Mouse (Mus musculus): Measurements from ENCODE around the gene Esrrg. TPM values are rescaled to one million over a fixed set of nuclear protein-coding genes. Genes with fewer than 3 reads are reported as not detected.

The Esrrg gene
- total and polyA plus RNA-seq, 3 experiments, result 0.05 TPM; not detected in 2

- TF ChIP-seq TAL1 (conservative IDR thresholded peaks at IDR 0.05; ENCODE audit: low read depth, low read length) (no peak), CTCF (IDR thresholded peaks at IDR 0.05; ENCODE audit: low read depth, low read length) (no peak), GATA1 (IDR thresholded peaks at IDR 0.05; ENCODE audit: borderline replicate concordance, low read length) (no peak), GATA2 (IDR thresholded peaks at IDR 0.05; ENCODE audit: borderline replicate concordance, low read depth, low read length) (no peak), POLR2AphosphoS5 (IDR thresholded peaks at IDR 0.05; ENCODE audit: insufficient replicate concordance, low read depth, low read length) (no peak)
- Histone ChIP-seq H3K36me3 (replicated peaks) (no peaks in the 10 kb centered on the region), H3K9me3 (replicated peaks) (peaks cover 75% of the 10 kb centered on the region), H3K4me3 (ENCODE audit: low read depth, low read length) (no peak overlapping the region), H3K4me1 (ENCODE audit: insufficient read depth, low read depth, low read length) (no peaks in the 10 kb centered on the region), H3K27me3 (ENCODE audit: insufficient read depth, low read length) (no peaks in the 10 kb centered on the region)
- ATAC-seq (ENCODE audit: extremely low read depth, insufficient number of reproducible peaks, low FRiP score, poor library complexity, severe bottlenecking), result no peak
- DNase-seq (ENCODE audit: low spot score), result no peak
Observed at GRCm38 (mm10) chr1:187605391-187606270, 3.0 kb upstream of the Esrrg start.

DNA sequence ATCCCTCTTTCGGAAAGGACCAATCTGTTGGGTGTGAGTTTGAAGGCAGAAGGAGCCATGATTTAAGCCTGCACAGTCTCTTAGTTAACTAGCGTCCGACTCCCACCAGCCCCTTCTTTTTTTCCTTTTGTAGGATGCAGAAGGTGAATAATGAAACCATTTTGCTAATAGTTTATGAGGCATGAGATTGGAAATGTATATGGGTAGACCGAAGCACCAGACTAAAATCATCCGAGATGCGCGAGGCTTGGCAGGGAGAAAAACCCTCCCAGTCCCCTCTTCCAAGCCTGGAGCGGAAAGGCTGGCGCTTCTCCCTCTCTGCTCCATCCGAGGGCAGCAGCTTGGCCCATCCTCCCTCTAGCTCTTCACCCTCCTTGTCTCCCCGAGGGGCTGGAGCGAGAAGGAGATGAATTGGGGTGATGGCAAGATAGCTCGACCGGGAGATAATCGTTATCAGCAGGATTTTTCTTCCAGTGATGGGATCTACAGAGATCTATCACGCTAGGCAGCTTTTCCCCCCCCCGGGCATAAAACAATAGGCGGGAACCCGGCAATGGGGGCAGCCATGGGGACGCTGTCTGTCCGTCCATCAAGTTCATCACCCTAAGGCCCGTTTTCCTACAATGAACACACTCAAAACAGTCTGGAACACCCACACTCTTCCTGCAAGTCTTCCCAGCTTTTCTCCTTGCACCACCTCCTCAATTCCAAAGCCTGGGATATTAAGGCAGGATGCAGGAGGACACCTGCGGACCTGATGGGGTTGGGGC is 2.1 kb upstream of the Esrrg start:
- H3K4me3 ChIP-seq (ENCODE audit: low read depth, low read length), result no peak overlapping the region
- TF ChIP-seq POLR2AphosphoS5 (IDR thresholded peaks at IDR 0.05; ENCODE audit: insufficient replicate concordance, low read depth, low read length) (no peak), TAL1 (conservative IDR thresholded peaks at IDR 0.05; ENCODE audit: low read depth, low read length) (no peak), GATA1 (IDR thresholded peaks at IDR 0.05; ENCODE audit: borderline replicate concordance, low read length) (no peak), CTCF (IDR thresholded peaks at IDR 0.05; ENCODE audit: low read depth, low read length) (no peak), GATA2 (IDR thresholded peaks at IDR 0.05; ENCODE audit: borderline replicate concordance, low read depth, low read length) (no peak)
- ATAC-seq (ENCODE audit: extremely low read depth, insufficient number of reproducible peaks, low FRiP score, poor library complexity, severe bottlenecking) (no peak), DNase-seq (ENCODE audit: low spot score) (no peak)
- no peaks in the 10 kb centered on the region for H3K4me1 ChIP-seq (ENCODE audit: insufficient read depth, low read depth, low read length)
- peaks cover 80% of the 10 kb centered on the region for H3K9me3 ChIP-seq (replicated peaks)
- H3K36me3 ChIP-seq (replicated peaks), result no peaks in the 10 kb centered on the region
- H3K27me3 ChIP-seq (ENCODE audit: insufficient read depth, low read length), result no peaks in the 10 kb centered on the region

GRCm38 (mm10) chr1:187607065-187608047 is 1.2 kb upstream of the Esrrg start:
- no peak for ATAC-seq (ENCODE audit: extremely low read depth, insufficient number of reproducible peaks, low FRiP score, poor library complexity, severe bottlenecking)
- Histone ChIP-seq H3K4me3 (ENCODE audit: low read depth, low read length) (no peak overlapping the region; the same call in 1 of the 2 replicates), H3K4me1 (ENCODE audit: insufficient read depth, low read depth, low read length) (no peaks in the 10 kb centered on the region), H3K9me3 (replicated peaks) (peaks cover 84% of the 10 kb centered on the region), H3K27me3 (ENCODE audit: insufficient read depth, low read length) (no peaks in the 10 kb centered on the region), H3K36me3 (replicated peaks) (no peaks in the 10 kb centered on the region)
- no peak for TF ChIP-seq GATA2 (IDR thresholded peaks at IDR 0.05; ENCODE audit: borderline replicate concordance, low read depth, low read length)
- no peak for TF ChIP-seq CTCF (IDR thresholded peaks at IDR 0.05; ENCODE audit: low read depth, low read length)
- no peak for DNase-seq (ENCODE audit: low spot score)

DNA sequence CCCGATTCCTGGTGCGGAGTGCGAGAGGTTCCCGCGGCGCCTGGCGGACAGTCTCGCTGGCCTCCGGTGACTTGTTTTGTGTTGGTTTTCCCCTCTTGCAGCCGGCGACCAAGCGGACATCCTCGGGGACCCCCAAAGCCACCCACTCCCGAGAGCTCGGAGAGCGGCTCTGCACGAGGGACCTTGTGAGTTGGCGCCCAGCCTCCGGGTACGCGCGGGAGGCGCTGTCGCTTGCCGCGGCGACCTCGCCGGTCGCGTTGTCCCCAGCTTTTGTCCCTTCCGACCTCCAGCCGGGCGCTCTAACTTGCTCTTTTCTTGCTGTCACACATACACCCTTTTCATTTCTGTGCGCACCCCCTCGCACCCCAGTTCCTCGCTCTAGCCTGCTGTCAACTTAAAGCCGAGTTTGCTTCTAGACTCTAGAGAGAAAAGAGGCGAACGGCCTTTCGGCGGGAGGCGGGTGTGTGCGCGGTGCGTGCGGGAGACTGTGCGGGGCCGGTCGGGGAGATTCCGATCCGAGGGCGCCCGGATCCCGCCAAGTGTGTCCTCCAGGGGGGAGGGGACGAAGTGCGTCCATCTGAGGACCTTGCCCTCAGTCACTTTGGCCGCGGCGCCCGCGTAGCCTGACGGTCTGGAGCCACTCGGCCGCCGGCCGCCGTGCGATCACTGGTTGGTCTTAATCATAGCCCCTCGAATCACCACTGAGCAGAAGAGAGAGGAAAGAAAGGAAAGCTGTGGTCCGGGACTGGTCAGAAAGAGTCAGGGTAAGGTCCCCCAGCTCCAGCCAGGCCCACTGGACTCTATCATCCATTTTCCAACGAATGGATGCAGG is 646 bp downstream of the Esrrg start:
- no peak for ATAC-seq (ENCODE audit: extremely low read depth, insufficient number of reproducible peaks, low FRiP score, poor library complexity, severe bottlenecking)
- Histone ChIP-seq H3K4me3 (ENCODE audit: low read depth, low read length) (no peak overlapping the region; the same call in 1 of the 2 replicates), H3K4me1 (ENCODE audit: insufficient read depth, low read depth, low read length) (no peaks in the 10 kb centered on the region), H3K9me3 (replicated peaks) (peaks cover 81% of the 10 kb centered on the region), H3K27me3 (ENCODE audit: insufficient read depth, low read length) (no peaks in the 10 kb centered on the region), H3K36me3 (replicated peaks) (no peaks in the 10 kb centered on the region)
- no peak for DNase-seq (ENCODE audit: low spot score)
- TF ChIP-seq GATA1 (IDR thresholded peaks at IDR 0.05; ENCODE audit: borderline replicate concordance, low read length) (no peak), CTCF (IDR thresholded peaks at IDR 0.05; ENCODE audit: low read depth, low read length) (no peak), POLR2AphosphoS5 (IDR thresholded peaks at IDR 0.05; ENCODE audit: insufficient replicate concordance, low read depth, low read length) (no peak), TAL1 (conservative IDR thresholded peaks at IDR 0.05; ENCODE audit: low read depth, low read length) (no peak), GATA2 (IDR thresholded peaks at IDR 0.05; ENCODE audit: borderline replicate concordance, low read depth, low read length) (no peak)

DNA sequence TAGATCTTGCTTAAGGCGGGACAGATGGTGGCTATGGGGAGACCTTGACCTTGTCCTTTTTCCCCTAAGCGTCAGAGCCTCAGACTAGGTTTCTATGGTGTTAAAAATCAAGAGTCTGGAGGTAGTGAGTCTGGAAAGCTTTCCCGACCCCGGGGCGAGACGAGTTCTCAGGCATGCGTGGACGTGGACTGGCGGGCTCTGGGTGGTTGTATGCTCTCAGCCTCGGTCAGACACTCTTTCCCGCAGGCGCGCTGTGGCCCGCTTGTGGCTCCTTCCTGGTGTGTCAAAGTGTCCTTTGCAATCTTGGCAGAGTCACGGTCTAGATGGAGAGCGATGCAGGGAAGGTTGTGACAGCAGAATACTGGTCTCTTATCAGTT is 1.3 kb downstream of the Esrrg start:
- TF ChIP-seq POLR2AphosphoS5 (IDR thresholded peaks at IDR 0.05; ENCODE audit: insufficient replicate concordance, low read depth, low read length) (no peak), TAL1 (conservative IDR thresholded peaks at IDR 0.05; ENCODE audit: low read depth, low read length) (no peak), CTCF (IDR thresholded peaks at IDR 0.05; ENCODE audit: low read depth, low read length) (no peak), GATA2 (IDR thresholded peaks at IDR 0.05; ENCODE audit: borderline replicate concordance, low read depth, low read length) (no peak), GATA1 (IDR thresholded peaks at IDR 0.05; ENCODE audit: borderline replicate concordance, low read length) (no peak)
- Histone ChIP-seq H3K9me3 (replicated peaks) (peaks cover 76% of the 10 kb centered on the region), H3K27me3 (ENCODE audit: insufficient read depth, low read length) (no peaks in the 10 kb centered on the region), H3K36me3 (replicated peaks) (no peaks in the 10 kb centered on the region), H3K4me1 (ENCODE audit: insufficient read depth, low read depth, low read length) (no peaks in the 10 kb centered on the region), H3K4me3 (ENCODE audit: low read depth, low read length) (no peak overlapping the region)
- ATAC-seq (ENCODE audit: extremely low read depth, insufficient number of reproducible peaks, low FRiP score, poor library complexity, severe bottlenecking) (no peak), DNase-seq (ENCODE audit: low spot score) (no peak)
